Mouse (Mus musculus) testis, adult 2 months (tissue): ENCODE data around the gene H2-Ab1. TPM values are rescaled to one million over a fixed set of nuclear protein-coding genes. Genes with fewer than 3 reads are reported as not detected.
"Not testable (repeated sequence)": the region's sequence is repeated elsewhere in the genome, so short reads cannot be mapped to it uniquely, and the experiment has no call there.

Source experiments
- H3K27ac ChIP-seq: fragments of 200-500 bp; 2 replicates; pipeline ENCODE4 v1.5.1; 2012; ENCODE audit warnings: low read depth, low read length; ENCODE audit not compliant: control insufficient read depth, insufficient read depth
- H3K27me3 ChIP-seq: fragments of 200-500 bp; 2 replicates; pipeline ENCODE4 v1.6.1; 2012; ENCODE audit warnings: mild to moderate bottlenecking, low read length, moderate library complexity; ENCODE audit not compliant: control insufficient read depth, insufficient read depth
- H3K36me3 ChIP-seq: fragments of 200-500 bp; 2 replicates; pipeline ENCODE4 v1.6.1; 2012; ENCODE audit warnings: mild to moderate bottlenecking, low read length; ENCODE audit not compliant: control insufficient read depth, insufficient read depth
- H3K4me1 ChIP-seq: fragments of 200-500 bp; 2 replicates; pipeline ENCODE4 v1.6.1; 2012; ENCODE audit warnings: low read length; ENCODE audit not compliant: control insufficient read depth, insufficient read depth
- H3K4me3 ChIP-seq: fragments of 200-500 bp; 2 replicates; pipeline ENCODE4 v1.5.1; 2012; ENCODE audit warnings: low read depth, mild to moderate bottlenecking, low read length, moderate library complexity, mixed read lengths; ENCODE audit not compliant: control insufficient read depth
- CTCF ChIP-seq: fragments of 200-500 bp; IDR thresholded peaks from 2 replicates; pipeline ENCODE4 v1.5.1; 2012; ENCODE audit warnings: low read depth, mild to moderate bottlenecking, inconsistent platforms, low read length, moderate library complexity; ENCODE audit not compliant: control insufficient read depth, insufficient read depth, insufficient replicate concordance
- POLR2A ChIP-seq: fragments of 200-500 bp; IDR thresholded peaks from 2 replicates; pipeline ENCODE4 v1.6.1; 2012; ENCODE audit warnings: low read depth, mild to moderate bottlenecking, inconsistent platforms, low read length, moderate library complexity; ENCODE audit not compliant: control insufficient read depth
- polyA plus RNA-seq: library from polyadenylated mRNA; depleted of rRNA; stranded (reverse); fragments of >200 nt; gene quantifications from 2 replicates; pipeline ENCODE4 v1.2.3, GENCODE M21; 2012

The H2-Ab1 gene
- polyA plus RNA-seq, 1 experiment, result 31.1 TPM

DNA sequence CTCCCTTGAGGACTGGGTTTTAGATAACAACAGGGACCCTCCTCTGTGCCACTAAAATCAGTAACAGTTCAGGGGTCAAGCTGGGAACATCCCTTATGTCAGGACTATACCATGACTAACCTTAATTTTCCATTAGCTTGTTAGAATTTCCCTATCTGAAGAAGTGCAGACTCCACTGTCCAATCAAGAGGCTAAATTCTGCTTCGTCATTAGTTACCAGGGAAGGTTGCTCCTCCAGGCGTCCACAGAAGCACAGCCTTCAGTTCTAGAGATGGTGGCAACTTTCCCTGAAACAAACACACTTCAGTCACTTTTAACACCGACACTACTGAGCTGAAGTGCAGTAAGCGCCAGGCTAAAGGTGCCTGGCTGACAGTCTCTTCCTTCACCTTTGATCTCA lies 47.3 kb downstream of the H2-Ab1 start:
- Histone ChIP-seq H3K4me3 (no peak overlapping the region), H3K27me3 (no peaks in the 10 kb centered on the region), H3K4me1 (peaks cover 3% of the 10 kb centered on the region), H3K36me3 (no peaks in the 10 kb centered on the region), H3K27ac (no peak overlapping the region)
- TF ChIP-seq POLR2A (no peak), CTCF (no peak)

DNA sequence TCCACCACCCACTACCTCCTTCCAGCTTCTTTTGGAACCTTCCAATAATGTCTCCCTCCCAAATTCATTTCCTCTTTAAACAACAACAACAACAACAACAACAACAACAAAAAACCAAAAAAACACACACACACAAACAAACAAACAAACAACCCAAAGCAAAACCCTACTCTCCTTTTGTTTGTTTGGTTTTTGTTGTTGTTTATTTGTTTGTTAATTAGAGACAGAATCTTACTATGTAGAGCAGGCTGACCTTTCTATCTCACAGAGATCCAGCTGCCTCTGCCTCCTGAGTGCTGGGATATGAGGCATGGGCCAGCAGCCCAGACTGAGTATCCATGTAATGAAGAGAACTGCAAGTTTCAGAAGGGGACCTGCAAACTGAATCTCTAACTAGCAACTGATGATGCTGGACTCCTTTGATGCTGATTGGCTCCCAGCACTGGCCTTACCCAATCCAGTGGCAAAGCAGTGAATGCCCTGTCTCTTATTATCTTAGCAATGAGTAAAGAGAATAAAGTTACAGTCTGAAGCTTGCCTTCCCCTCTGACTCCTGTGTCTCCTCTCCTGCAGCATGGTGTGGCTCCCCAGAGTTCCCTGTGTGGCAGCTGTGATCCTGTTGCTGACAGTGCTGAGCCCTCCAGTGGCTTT lies 48.0 kb downstream of the H2-Ab1 start, which contains the start of gene H2-Eb1:
Gene H2-Eb1 (plus strand): TSS at position 488 of the 651 bp plus-strand sequence.
- no peaks in the 10 kb centered on the region for H3K36me3 ChIP-seq
- H3K27me3 ChIP-seq, result no peaks in the 10 kb centered on the region
- H3K4me3 ChIP-seq, result no peak within 1 kb of the TSS
- H3K27ac ChIP-seq, result no peak within 1 kb of the TSS
- H3K4me1 ChIP-seq, result peaks cover 3% of the 10 kb centered on the region
- TF ChIP-seq POLR2A, result no peak
- TF ChIP-seq CTCF, result no peak

DNA sequence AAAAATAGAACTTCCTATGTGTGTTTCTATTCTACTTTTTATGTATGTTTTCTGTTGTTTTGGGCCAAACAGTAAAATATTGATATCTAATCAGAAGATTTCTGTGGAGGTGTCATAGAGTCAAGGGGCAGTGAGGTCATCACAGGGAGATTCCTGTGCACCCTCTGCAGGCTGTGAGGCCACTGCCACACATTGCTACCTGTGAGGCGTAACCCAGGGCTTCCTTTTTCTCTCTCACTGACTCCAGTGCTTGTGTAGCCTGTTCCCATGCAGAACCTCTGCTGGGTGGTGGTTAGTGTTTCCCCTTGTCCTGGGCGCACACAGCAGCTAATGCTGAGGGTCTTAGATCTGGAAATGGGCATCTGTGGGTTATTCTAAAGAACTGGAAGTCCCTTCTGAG lies 48.9 kb downstream of the H2-Ab1 start:
- Histone ChIP-seq H3K4me3 (no peak overlapping the region), H3K36me3 (no peaks in the 10 kb centered on the region), H3K27me3 (no peaks in the 10 kb centered on the region), H3K27ac (no peak overlapping the region), H3K4me1 (peaks cover 3% of the 10 kb centered on the region)
- TF ChIP-seq POLR2A, result no peak
- TF ChIP-seq CTCF, result no peak

DNA sequence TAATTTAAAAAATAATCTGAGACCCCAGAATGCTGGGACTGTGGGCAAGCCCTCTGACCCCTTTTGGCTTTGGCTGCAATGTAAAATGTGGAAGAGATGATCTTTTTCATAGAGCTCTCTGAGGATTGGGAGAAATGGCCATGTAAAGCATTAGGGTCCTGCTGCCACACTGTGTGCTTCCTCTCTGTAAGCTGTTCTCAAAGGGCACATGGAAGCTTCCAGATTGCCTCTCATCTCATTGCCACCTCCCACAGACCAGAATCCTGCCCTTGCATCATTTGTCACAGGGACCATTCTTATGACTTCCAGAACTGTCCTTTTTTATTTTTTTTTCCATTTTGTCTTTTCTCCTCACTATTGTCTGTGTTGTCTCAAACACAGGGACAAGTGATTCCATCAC lies 49.7 kb downstream of the H2-Ab1 start:
- Histone ChIP-seq H3K36me3 (no peaks in the 10 kb centered on the region), H3K4me1 (peaks cover 3% of the 10 kb centered on the region), H3K27me3 (no peaks in the 10 kb centered on the region), H3K27ac (no peak overlapping the region), H3K4me3 (no peak overlapping the region)
- no peak for TF ChIP-seq POLR2A
- no peak for TF ChIP-seq CTCF

DNA sequence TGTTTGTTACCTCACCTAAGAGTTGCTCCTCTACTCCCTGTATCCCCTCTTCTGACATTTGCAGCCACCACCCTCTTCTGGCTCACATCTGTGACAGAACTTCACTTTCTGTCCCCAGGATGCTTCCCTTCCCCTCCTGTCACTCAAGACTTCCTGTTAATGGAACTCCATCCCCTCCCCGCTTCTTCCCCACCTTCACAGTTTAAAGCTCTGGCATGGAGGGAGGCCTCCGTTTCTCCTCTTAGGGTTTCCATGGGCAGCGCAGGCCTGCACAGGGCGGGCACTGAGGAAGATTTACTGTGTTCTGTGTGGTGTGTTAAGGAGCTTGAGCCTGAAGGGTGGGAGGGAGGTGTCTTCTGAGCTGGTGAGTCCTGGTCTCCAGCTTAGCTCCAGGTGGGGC lies 50.7 kb downstream of the H2-Ab1 start:
- peaks cover 3% of the 10 kb centered on the region for H3K4me1 ChIP-seq
- H3K4me3 ChIP-seq, result no peak overlapping the region
- no peaks in the 10 kb centered on the region for H3K36me3 ChIP-seq
- TF ChIP-seq CTCF, result no peak
- TF ChIP-seq POLR2A, result no peak
- H3K27ac ChIP-seq, result no peak overlapping the region
- no peaks in the 10 kb centered on the region for H3K27me3 ChIP-seq

DNA sequence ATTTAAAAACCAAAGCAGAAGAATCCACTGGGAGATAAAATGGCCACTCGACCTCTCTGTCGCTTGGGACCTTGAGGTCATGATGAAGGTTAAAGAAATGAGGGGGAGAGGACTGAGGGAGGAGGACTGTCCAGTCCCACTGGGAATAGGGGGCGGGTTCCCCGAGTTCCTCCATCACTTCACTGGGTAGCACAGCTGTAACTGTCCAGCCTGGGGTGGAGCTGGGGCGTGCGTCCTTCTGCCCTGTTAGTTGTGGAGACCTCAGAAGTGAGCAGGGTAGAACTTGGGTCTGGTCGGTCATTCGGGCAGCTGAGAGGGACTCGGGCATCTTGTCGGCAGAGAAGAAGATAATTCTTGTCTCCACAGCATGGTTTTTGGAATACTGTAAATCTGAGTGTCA lies 51.7 kb downstream of the H2-Ab1 start:
- no peak overlapping the region for H3K27ac ChIP-seq
- H3K27me3 ChIP-seq, result no peaks in the 10 kb centered on the region
- H3K36me3 ChIP-seq, result no peaks in the 10 kb centered on the region
- H3K4me1 ChIP-seq, result peaks cover 3% of the 10 kb centered on the region
- TF ChIP-seq CTCF (no peak), POLR2A (no peak)
- H3K4me3 ChIP-seq, result peak overlapping the region; percentile 87

DNA sequence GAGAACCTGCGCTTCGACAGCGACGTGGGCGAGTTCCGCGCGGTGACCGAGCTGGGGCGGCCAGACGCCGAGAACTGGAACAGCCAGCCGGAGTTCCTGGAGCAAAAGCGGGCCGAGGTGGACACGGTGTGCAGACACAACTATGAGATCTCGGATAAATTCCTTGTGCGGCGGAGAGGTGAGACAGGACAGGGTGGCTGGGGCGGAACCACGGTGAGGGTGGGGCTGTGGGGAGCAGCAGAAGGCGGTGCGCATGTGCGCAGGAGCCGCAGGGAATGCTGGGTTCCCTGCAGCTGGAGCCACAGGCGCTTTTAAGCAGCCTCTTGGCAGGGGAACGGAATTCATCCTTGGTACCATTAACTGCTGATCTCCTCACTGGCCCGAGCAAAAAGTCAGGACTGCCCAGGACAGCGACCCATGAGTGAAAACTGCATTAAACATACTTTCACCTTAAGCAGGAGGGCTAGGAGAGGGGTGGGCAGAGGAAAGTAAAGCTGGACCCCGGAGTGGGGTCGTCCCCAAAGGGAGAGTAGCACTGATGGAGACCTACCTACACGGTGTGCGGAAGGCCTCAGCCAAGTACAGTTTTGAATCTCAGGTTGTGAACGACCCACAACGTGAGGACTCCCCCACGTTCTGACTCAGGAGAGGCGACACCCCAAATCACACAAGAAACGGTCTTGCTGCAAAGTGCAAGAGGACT lies 52.3 kb downstream of the H2-Ab1 start:
- peak; percentile 62; the same call in 1 of the 2 replicates for TF ChIP-seq POLR2A
- no peak for TF ChIP-seq CTCF
- peaks cover 3% of the 10 kb centered on the region for H3K4me1 ChIP-seq
- H3K36me3 ChIP-seq, result no peaks in the 10 kb centered on the region
- no peaks in the 10 kb centered on the region for H3K27me3 ChIP-seq
- H3K27ac ChIP-seq, result no peak overlapping the region
- H3K4me3 ChIP-seq, result peak overlapping the region; percentile 87

DNA sequence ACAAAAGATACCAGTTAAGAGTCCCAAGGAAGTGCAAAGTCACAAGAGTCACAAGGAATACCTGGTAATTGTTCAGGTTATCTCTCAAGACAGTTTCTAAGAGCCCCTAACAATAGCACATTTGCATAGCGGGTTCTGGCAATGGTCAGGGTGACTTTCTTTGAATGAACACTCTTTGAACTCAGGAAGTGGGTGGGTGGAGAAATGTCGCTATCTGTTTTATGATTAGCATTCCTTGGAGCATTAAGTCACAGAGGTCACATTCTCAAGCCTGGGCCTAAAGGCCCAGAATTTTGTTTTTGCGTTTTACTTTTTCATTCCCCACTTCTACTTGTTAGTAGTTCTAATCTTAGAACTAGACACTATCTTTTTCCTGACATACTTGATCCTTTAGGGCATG lies 53.0 kb downstream of the H2-Ab1 start:
- not testable (repeated sequence) for H3K4me3 ChIP-seq, H3K27ac ChIP-seq, H3K27me3 ChIP-seq, H3K36me3 ChIP-seq, H3K4me1 ChIP-seq
